Mouse (Mus musculus) liver, embryonic 14.5 days (tissue): ENCODE measurements around the gene Pygo2.

ENCODE experiments used
- CTCF ChIP-seq: IDR thresholded peaks from 2 replicates; pipeline ENCODE4 v1.5.1; 2016; ENCODE audit warnings: antibody characterized with exemption, low read depth, control low read depth
- EP300 ChIP-seq: IDR thresholded peaks from 2 replicates; pipeline ENCODE4 v1.6.1; 2016; ENCODE audit warnings: antibody characterized with exemption, low read depth

DNA sequence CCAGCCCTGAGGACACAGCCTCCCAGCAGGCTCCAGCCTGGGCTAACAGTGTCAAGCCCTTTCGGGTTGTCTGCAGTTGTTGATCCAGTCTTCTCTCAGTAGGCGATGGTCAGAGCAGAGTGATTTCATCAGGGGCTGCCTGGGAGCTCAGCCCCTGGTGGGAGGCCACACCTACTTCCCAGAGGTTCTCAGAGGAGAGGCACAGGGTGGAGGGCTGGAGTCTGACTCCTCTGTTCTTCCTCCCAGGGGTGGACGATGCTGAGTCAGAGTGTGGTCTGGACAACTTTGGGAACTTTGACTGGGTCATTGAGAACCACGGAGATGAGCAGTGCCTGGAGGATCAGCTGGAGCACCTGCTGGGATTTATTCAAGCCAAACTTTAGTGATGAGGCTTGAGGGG lies 38.3 kb downstream of the Pygo2 start:
- TF ChIP-seq CTCF, result no peak
- TF ChIP-seq EP300, result no peak
